Mouse (Mus musculus) frontal cortex, postnatal 25 days (tissue): ENCODE measurements around the gene Ube2a.

Source experiments
- DNase-seq, 2 experiments: peaks; one replicate each; pipeline ENCODE4 v3.0.0; 2022; ENCODE audit warnings: low spot score in 2 of 2

The Ube2a gene

GRCm38 (mm10) chrX:36901655-36902054 is 28.0 kb downstream of the Ube2a start:
- DNase-seq = no peak

- peak; percentile 20 to 24 for DNase-seq
Measured at GRCm38 (mm10) chrX:36902321-36903114, 28.8 kb downstream of the Ube2a start, which contains the start of gene Nkrf. TSS of gene Nkrf (minus strand) at chrX:36902899.

- DNase-seq = peak; percentile 81 to 87
Measured at GRCm38 (mm10) chrX:36903115-36903768, 29.5 kb downstream of the Ube2a start.

GRCm38 (mm10) chrX:36906539-36906938 is 32.8 kb downstream of the Ube2a start:
- no peak for DNase-seq

- DNase-seq = no peak
Measured at GRCm38 (mm10) chrX:36911343-36911742, 37.6 kb downstream of the Ube2a start.

- DNase-seq = no peak
Measured at GRCm38 (mm10) chrX:36917749-36918148, 44.0 kb downstream of the Ube2a start.

GRCm38 (mm10) chrX:36921346-36921745 is 47.6 kb downstream of the Ube2a start:
- DNase-seq = no peak

GRCm38 (mm10) chrX:36928791-36929190 is 55.1 kb downstream of the Ube2a start:
- no peak for DNase-seq

GRCm38 (mm10) chrX:36929694-36930093 is 56.0 kb downstream of the Ube2a start:
- no peak for DNase-seq

GRCm38 (mm10) chrX:36930574-36930973 is 56.9 kb downstream of the Ube2a start:
- DNase-seq = peak in 1 of 2 experiments; percentile 15
